Mouse (Mus musculus): Measurements from ENCODE around the gene Sept9. TPM values are rescaled to one million over a fixed set of nuclear protein-coding genes. Genes with fewer than 3 reads are reported as not detected.

Gene Sept9
- polyA plus RNA-seq, 1 experiment from 2014 or later: 125 TPM

GRCm38 (mm10) chr11:117331361-117332241 is 132.1 kb downstream of the Sept9 start:
- H3K4me1 ChIP-seq (replicated peaks): peaks cover 67% of the 10 kb centered on the region
- peak overlapping the region; percentile 73 for H3K4me2 ChIP-seq (replicated peaks)
- peak overlapping the region; percentile 61 for H3K4me3 ChIP-seq (replicated peaks)
- peak overlapping the region; percentile 87 for H3K9ac ChIP-seq (replicated peaks)
- peak; percentile 65 for ATAC-seq
- peak overlapping the region; percentile 98 for H3K27ac ChIP-seq
- no peaks in the 10 kb centered on the region for H3K9me3 ChIP-seq
- no peaks in the 10 kb centered on the region for H3K27me3 ChIP-seq
- WGBS: under 1% methylated on average over 17 of the region's 17 CpGs
- peaks cover 4% of the 10 kb centered on the region; the same call in 1 of the 2 replicates for H3K36me3 ChIP-seq

DNA sequence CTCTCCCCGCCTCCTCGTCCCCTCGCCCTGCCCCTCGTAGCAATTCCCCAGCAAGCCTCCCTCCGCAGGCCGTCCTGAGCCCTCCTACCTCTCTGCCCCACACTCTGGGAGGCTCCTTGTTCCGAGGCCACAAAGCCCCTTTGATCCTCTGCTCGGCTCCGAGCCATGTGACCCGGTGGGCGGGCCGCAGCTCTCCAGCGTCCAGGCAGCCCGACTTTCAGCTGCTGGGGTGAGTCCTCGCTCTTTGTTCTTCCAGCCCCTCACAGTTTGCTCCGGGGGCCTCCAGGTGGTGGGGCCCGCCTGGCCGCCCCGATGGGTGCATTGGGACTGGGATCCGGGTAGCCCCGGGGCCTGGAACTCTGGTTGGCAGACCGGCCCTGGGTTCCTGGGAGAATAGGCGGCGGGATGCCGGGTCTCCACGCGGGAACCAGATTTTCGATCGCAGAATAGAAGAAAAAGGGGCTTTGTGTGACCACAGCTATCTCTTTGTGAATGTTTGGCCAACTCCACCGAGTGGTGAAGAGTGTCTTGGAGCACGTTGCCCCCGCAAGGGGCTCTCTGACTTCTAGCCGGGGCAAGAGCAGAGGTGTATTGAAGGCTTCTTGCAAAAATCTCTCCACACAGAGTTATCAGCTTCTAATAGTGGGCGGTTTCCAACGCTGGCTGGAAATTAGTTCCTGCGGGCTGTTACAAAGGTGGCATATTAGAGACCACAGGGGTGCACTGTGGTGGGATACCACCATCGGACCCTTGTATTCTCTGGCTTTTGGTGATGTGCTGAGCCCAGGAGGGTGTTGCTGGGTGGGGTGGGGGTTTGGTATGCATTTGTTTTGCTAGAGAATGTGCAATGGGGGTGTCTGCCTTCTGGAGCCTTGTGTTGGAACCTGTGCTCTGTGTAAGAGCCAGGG is 133.0 kb downstream of the Sept9 start:
- Histone ChIP-seq H3K4me2 (replicated peaks) (peak overlapping the region; percentile 73), H3K4me3 (replicated peaks) (peak overlapping the region; percentile 61), H3K9ac (replicated peaks) (peak overlapping the region; percentile 87), H3K27me3 (no peaks in the 10 kb centered on the region), H3K9me3 (no peaks in the 10 kb centered on the region), H3K27ac (peak overlapping the region; percentile 98), H3K4me1 (replicated peaks) (peaks cover 63% of the 10 kb centered on the region), H3K36me3 (peaks cover 4% of the 10 kb centered on the region; the same call in 1 of the 2 replicates)
- peak; percentile 95 for ATAC-seq
- WGBS: under 1% methylated on average over 37 of the region's 37 CpGs

DNA sequence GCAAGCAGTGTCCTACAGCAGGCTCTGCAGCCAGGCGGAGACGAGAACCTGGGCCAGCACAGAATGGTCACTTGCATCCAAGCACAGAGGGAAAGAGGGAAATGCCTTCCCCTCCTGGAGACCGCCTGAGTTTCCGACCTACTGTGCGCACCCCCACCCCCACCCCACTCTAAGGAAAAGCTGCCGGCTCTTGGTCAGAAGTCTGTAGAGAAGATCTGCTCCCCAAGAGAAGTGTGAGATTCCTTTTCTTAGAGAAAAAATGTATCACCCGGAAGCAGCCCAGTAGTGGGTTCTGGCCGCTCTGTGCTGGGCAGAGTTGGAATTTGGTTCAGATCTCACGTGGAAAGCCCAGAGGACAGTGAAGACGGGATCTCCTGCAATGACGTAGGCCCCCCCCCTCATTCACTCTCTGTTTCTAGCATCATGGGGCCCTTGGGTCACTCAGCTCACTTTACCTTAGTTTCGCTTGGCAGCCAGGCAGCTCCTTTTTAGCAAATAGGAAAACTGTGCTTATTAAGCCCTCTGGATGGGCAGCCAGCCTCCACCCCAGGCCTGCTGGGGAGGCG is 133.8 kb downstream of the Sept9 start:
- ATAC-seq: no peak
- H3K4me3 ChIP-seq (replicated peaks): peak overlapping the region; percentile 61
- H3K9ac ChIP-seq (replicated peaks): peak overlapping the region; percentile 87
- H3K36me3 ChIP-seq: peaks cover 4% of the 10 kb centered on the region; the same call in 1 of the 2 replicates
- WGBS: 12% methylated on average over 13 of the region's 13 CpGs
- peaks cover 68% of the 10 kb centered on the region for H3K4me1 ChIP-seq (replicated peaks)
- H3K9me3 ChIP-seq: no peaks in the 10 kb centered on the region
- peak overlapping the region; percentile 73 for H3K4me2 ChIP-seq (replicated peaks)
- no peaks in the 10 kb centered on the region for H3K27me3 ChIP-seq
- peak overlapping the region; percentile 98 for H3K27ac ChIP-seq

DNA sequence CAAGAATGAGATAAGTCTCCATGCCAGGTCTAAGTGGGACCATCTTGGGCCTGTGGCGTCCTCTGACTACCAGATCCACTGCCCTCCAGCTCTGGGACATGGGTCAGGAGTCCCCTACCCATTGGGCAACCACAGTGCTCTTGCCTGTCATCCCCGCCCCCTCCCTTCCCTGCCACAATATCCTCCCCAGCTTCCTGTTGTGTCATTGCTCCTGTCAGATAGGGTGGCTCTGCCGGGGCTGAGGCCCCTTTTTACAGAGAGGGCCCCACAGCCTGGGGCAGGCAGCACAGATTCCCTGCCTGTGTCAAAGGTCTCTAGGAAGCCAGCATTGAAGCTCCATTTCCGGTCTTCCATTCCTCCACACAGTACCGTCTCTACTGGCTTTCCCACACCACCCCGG is 134.6 kb downstream of the Sept9 start:
- Histone ChIP-seq H3K27ac (no peak overlapping the region), H3K9ac (replicated peaks) (peak overlapping the region; percentile 87), H3K4me1 (replicated peaks) (peaks cover 76% of the 10 kb centered on the region), H3K9me3 (no peaks in the 10 kb centered on the region), H3K4me3 (replicated peaks) (peak overlapping the region; percentile 61), H3K27me3 (no peaks in the 10 kb centered on the region), H3K4me2 (replicated peaks) (peak overlapping the region; percentile 73), H3K36me3 (peaks cover 4% of the 10 kb centered on the region; the same call in 1 of the 2 replicates)
- ATAC-seq: no peak
- WGBS: 64% methylated on average over 6 of the region's 6 CpGs

- 0 out of 2 replicates have a peak overlapping the region, but pooled peaks have one; percentile 36 for H3K9ac ChIP-seq (replicated peaks)
- peak overlapping the region; percentile 73 for H3K4me2 ChIP-seq (replicated peaks)
- H3K4me3 ChIP-seq (replicated peaks): 0 out of 2 replicates have a peak overlapping the region, but pooled peaks have one; percentile 1
- no peaks in the 10 kb centered on the region for H3K9me3 ChIP-seq
- H3K4me1 ChIP-seq (replicated peaks): peaks cover 84% of the 10 kb centered on the region
- no peaks in the 10 kb centered on the region for H3K27me3 ChIP-seq
- WGBS: 94% methylated on average over 2 of the region's 2 CpGs
- H3K36me3 ChIP-seq: peaks cover 4% of the 10 kb centered on the region; the same call in 1 of the 2 replicates
- H3K27ac ChIP-seq: no peak overlapping the region
- no peak for ATAC-seq
Measured at GRCm38 (mm10) chr11:117335146-117335545, 135.7 kb downstream of the Sept9 start.

- H3K9me3 ChIP-seq: no peaks in the 10 kb centered on the region
- H3K4me2 ChIP-seq (replicated peaks): no peak overlapping the region
- no peaks in the 10 kb centered on the region for H3K27me3 ChIP-seq
- H3K4me3 ChIP-seq (replicated peaks): no peak overlapping the region
- H3K9ac ChIP-seq (replicated peaks): no peak overlapping the region
- 94% methylated on average over 7 of the region's 7 CpGs for WGBS
- peaks cover 4% of the 10 kb centered on the region; the same call in 1 of the 2 replicates for H3K36me3 ChIP-seq
- no peak overlapping the region for H3K27ac ChIP-seq
- H3K4me1 ChIP-seq (replicated peaks): peaks cover 84% of the 10 kb centered on the region
- ATAC-seq: no peak
Measured at GRCm38 (mm10) chr11:117336081-117336788, 136.8 kb downstream of the Sept9 start.

DNA sequence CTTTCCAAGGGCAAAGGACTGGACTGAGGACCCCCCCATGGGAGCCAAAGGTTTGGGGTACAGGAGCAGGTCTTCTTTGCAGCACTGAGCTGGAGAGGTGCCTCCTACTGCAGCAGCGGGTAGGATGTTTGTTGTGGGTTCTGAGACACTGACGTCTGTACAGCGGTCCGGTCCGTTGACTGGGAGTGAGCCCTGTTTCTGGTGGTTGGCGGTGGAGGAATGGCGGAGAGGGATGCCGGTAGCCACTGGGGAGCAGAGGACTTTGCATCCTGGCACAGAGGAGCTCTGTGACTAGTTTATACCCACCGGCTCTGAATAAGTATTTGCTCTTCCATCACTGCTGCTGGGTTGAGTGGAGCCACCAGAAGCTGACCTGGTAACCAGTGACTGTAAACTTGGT is 138.3 kb downstream of the Sept9 start:
- H3K4me2 ChIP-seq (replicated peaks): no peak overlapping the region
- peaks cover 4% of the 10 kb centered on the region; the same call in 1 of the 2 replicates for H3K36me3 ChIP-seq
- peaks cover 88% of the 10 kb centered on the region for H3K4me1 ChIP-seq (replicated peaks)
- no peak overlapping the region for H3K27ac ChIP-seq
- H3K4me3 ChIP-seq (replicated peaks): no peak overlapping the region
- no peaks in the 10 kb centered on the region for H3K9me3 ChIP-seq
- H3K9ac ChIP-seq (replicated peaks): no peak overlapping the region
- 89% methylated on average over 9 of the region's 9 CpGs for WGBS
- no peaks in the 10 kb centered on the region for H3K27me3 ChIP-seq
- ATAC-seq: no peak

DNA sequence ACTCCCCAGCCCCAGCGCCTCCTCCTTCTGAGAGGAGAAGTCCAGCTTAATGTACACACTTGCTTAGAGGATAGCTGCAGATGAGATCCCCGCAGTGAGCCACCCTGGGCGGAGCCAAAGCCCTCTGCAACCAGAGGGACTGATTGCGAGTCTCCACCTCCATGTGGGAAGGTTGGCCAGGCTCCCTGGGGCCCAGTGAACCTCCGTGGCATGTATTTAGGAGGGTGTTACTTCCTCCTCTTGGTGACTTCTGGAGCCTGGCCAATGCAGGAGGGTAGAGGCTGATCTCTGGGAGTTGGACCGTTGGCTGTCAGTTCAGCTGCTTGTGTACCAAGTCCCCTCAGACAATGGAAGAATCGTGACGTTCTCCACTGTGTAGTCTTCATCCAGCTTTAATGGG is 139.0 kb downstream of the Sept9 start:
- no peak overlapping the region for H3K4me2 ChIP-seq (replicated peaks)
- H3K9ac ChIP-seq (replicated peaks): no peak overlapping the region
- H3K4me3 ChIP-seq (replicated peaks): no peak overlapping the region
- no peaks in the 10 kb centered on the region for H3K9me3 ChIP-seq
- H3K4me1 ChIP-seq (replicated peaks): peaks cover 88% of the 10 kb centered on the region
- no peak for ATAC-seq
- peaks cover 4% of the 10 kb centered on the region; the same call in 1 of the 2 replicates for H3K36me3 ChIP-seq
- H3K27ac ChIP-seq: 0 out of 2 replicates have a peak overlapping the region, but pooled peaks have one; percentile 25
- H3K27me3 ChIP-seq: no peaks in the 10 kb centered on the region
- WGBS: 71% methylated on average over 8 of the region's 8 CpGs

DNA sequence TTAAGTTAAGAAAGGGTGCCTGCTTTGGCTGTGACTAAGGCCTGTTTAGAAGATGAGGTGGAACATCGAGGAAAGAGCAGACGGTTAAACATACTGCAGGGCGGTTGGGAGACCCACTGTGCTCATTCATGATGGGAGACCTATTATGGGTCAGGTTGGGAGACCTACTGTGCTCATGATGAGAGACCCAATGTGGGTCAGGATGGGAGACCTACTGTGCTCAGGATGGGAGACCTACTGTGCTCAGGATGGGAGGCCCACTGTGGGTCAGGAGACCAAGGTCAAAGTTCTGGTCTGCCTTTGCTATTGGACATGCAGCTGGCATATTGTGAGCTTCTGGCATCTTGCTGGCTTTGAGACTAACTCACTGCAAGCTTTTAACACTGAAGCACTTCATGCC is 139.6 kb downstream of the Sept9 start:
- H3K27ac ChIP-seq: no peak overlapping the region
- peaks cover 88% of the 10 kb centered on the region for H3K4me1 ChIP-seq (replicated peaks)
- no peak for ATAC-seq
- H3K4me3 ChIP-seq (replicated peaks): no peak overlapping the region
- no peak overlapping the region for H3K4me2 ChIP-seq (replicated peaks)
- H3K27me3 ChIP-seq: no peaks in the 10 kb centered on the region
- H3K9me3 ChIP-seq: no peaks in the 10 kb centered on the region
- peaks cover 4% of the 10 kb centered on the region; the same call in 1 of the 2 replicates for H3K36me3 ChIP-seq
- no peak overlapping the region for H3K9ac ChIP-seq (replicated peaks)
- 96% methylated on average over 3 of the region's 3 CpGs for WGBS

DNA sequence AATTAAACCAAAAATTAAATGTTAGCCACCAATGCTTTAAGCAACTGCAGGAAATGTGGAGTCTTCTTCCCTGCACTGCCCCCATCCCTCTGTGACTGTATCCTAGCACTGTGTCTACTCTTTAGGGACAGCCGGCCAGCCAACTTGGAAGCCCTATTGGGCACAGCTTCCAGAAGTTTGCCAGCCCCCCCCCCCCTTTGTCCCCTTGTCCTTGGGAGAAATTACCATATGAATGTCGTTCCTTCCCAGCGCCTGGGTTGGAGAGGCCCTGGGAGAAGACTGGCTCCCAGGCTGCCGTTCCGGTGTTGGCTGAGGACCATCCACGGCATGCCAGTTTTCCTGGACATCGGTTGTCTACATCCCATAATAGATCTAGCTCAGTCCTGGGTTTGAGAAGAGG is 141.8 kb downstream of the Sept9 start:
- Histone ChIP-seq H3K27ac (peak overlapping the region; percentile 74), H3K27me3 (no peaks in the 10 kb centered on the region), H3K9me3 (no peaks in the 10 kb centered on the region), H3K36me3 (peaks cover 1% of the 10 kb centered on the region; the same call in 1 of the 2 replicates), H3K4me2 (replicated peaks) (0 out of 2 replicates have a peak overlapping the region, but pooled peaks have one; percentile 3), H3K4me3 (replicated peaks) (no peak overlapping the region), H3K9ac (replicated peaks) (no peak overlapping the region), H3K4me1 (replicated peaks) (peaks cover 88% of the 10 kb centered on the region)
- WGBS: 0% methylated on average over 7 of the region's 7 CpGs
- peak; percentile 52 for ATAC-seq

- Histone ChIP-seq H3K4me1 (replicated peaks) (peaks cover 92% of the 10 kb centered on the region), H3K9me3 (no peaks in the 10 kb centered on the region), H3K36me3 (no peaks in the 10 kb centered on the region), H3K4me3 (replicated peaks) (no peak overlapping the region), H3K27me3 (no peaks in the 10 kb centered on the region), H3K9ac (replicated peaks) (no peak overlapping the region), H3K4me2 (replicated peaks) (no peak overlapping the region), H3K27ac (no peak overlapping the region)
- ATAC-seq: no peak
- WGBS: 92% methylated on average over 7 of the region's 7 CpGs
Measured at GRCm38 (mm10) chr11:117342076-117342475, 142.6 kb downstream of the Sept9 start.

All from midbrain, embryonic 13.5 days (tissue).